Mouse (Mus musculus): ENCODE measurements around the gene Esp8.

Esp8 gene

GRCm38 (mm10) chr17:40519818-40520217, at the start of gene Esp8:
TSS of gene Esp8 (plus strand) at chr17:40520022.
- WGBS, result 33% methylated on average over 3 of the region's 3 CpGs

DNA sequence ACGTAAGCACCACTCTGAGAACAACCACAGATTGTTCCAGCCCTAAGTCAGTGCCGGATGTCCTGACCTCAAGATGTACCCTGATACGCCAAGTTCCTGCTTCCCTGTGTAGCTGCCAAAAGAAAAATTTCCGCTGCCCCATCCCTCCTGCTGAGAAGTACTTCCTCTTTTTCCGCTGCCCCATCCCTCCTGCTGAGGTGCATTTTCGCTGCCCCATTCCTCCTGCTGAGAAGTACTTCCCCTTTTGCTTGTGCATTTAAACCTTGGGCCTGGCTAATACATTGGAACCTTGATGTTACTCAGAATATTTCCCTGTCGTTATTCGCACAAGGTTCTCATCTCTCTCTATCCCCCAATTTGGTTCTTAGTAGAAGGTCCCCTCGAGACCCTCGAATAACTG, 36.3 kb upstream of the Esp8 start:
- WGBS, result 76% methylated on average over 10 of the region's 10 CpGs

DNA sequence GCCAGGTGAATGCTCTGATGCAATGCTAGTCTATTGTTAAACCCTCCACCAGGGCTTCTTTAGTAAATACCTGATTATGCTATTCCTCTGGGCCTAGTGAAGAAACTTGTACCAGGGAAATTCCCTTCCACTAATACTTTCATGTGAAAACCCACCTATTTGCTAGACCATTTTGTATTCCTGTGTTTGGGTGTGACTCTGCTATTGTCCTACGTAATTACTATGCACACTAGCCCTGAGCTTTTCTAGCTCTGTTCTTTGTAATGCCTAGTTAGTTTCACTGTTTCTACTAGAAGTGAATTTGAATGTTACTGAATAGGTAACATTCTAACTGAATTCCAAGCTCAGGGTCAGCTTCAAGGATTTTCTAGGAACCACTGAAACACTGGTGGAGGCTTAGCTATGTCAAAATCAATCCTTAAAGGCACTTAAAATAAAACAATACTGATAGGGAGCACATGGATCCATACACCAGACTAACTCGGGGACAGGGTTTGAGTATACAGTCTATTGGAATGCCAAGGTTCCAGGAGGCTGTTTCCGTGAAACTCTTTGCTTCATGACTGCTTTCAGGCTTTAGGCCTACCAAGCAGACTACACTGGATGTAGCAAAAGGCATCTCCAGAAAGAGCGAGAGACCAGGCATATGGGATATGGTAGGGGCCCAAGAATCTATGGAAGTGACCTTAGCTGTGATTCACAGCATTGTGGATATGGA, 24.2 kb upstream of the Esp8 start:
- WGBS, result 90% methylated on average over 4 of the region's 4 CpGs

- 61% methylated on average over 3 of the region's 3 CpGs for whole genome bisulfite sequencing
Measured at GRCm38 (mm10) chr17:40529813-40530212, 10.0 kb downstream of the Esp8 start.

DNA sequence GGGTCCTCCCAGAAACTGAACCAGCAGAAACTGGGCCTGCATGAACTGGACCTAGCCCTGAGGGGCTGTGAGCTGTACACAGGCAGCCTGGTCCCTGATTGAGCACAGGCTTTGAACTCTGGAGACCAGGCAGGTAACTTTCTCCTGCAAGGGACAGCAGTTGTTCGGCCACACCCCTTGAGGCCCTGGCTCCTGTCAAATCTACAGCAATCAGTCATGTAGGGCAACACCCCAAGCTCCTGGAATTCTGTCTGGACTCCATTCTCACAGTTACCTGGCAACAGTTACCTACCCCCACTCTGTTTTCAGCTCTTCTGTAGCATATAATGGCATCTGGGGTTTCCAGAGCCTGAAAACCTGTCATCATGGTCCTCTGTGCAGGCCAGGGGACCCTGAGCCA, 11.3 kb downstream of the Esp8 start:
- 83% methylated on average over 1 of the region's 1 CpGs for WGBS

GRCm38 (mm10) chr17:40547005-40547404, 27.2 kb downstream of the Esp8 start:
- 85% methylated on average over 5 of the region's 5 CpGs for WGBS

GRCm38 (mm10) chr17:40553470-40553869, 33.6 kb downstream of the Esp8 start:
- 86% methylated on average over 1 of the region's 1 CpGs for WGBS

GRCm38 (mm10) chr17:40561207-40561606, 41.4 kb downstream of the Esp8 start, which contains the start of gene Esp6:
TSS of gene Esp6 (plus strand) at chr17:40561507.
- WGBS, result 87% methylated on average over 5 of the region's 5 CpGs

All from cerebral cortex, adult 2 months (tissue).